Mouse (Mus musculus) heart, postnatal 0 days (tissue): Measurements from ENCODE around the gene Pnmal2. TPM values are rescaled to one million over a fixed set of nuclear protein-coding genes. Genes with fewer than 3 reads are reported as not detected.

Experiments used
- ATAC-seq: fragments of 200-750 bp; cut with Nextera tagmentation; 2 replicates; pipeline ENCODE4 v1.8.0; 2017; ENCODE audit warnings: low read depth, moderate number of reproducible peaks, moderate library complexity; ENCODE audit not compliant: insufficient read depth
- DNase-seq: peaks from one replicate; pipeline ENCODE4 v3.0.0-alpha.2; 2016; ENCODE audit warnings: low spot score
- H3K27ac ChIP-seq: fragments of 300-500 bp; sonication (generic); 2 replicates; pipeline ENCODE4 v1.5.1; 2014; ENCODE audit warnings: low read depth, mild to moderate bottlenecking
- H3K27me3 ChIP-seq: fragments of 300-500 bp; sonication (generic); 2 replicates; pipeline ENCODE4 v1.6.1; 2014; ENCODE audit warnings: low read length, mixed read lengths; ENCODE audit not compliant: control insufficient read depth, insufficient read depth
- H3K36me3 ChIP-seq: fragments of 300-500 bp; sonication (generic); replicated peaks from 2 replicates; pipeline ENCODE4 v1.6.1; 2014; ENCODE audit warnings: low read length, mixed read lengths; ENCODE audit not compliant: control insufficient read depth, insufficient read depth
- H3K4me1 ChIP-seq: fragments of 300-500 bp; sonication (generic); 2 replicates; pipeline ENCODE4 v1.6.1; 2014; ENCODE audit warnings: antibody characterized with exemption; ENCODE audit not compliant: control insufficient read depth, insufficient read depth
- H3K4me2 ChIP-seq: fragments of 300-500 bp; sonication (generic); 2 replicates; pipeline ENCODE4 v1.6.1; 2014; ENCODE audit warnings: low read depth, mild to moderate bottlenecking, low read length, moderate library complexity
- H3K4me3 ChIP-seq: fragments of 300-500 bp; sonication (generic); 2 replicates; pipeline ENCODE4 v1.5.1; 2014; ENCODE audit warnings: low read depth, low read length
- H3K9ac ChIP-seq: fragments of 300-500 bp; sonication (generic); replicated peaks from 2 replicates; pipeline ENCODE4 v1.6.1; 2014; ENCODE audit warnings: low read depth, low read length, mixed read lengths
- H3K9me3 ChIP-seq: fragments of 300-500 bp; sonication (generic); replicated peaks from 2 replicates; pipeline ENCODE4 v1.6.1; 2016; ENCODE audit warnings: low read length; ENCODE audit not compliant: control insufficient read depth
- CTCF ChIP-seq: IDR thresholded peaks from 2 replicates; pipeline ENCODE4 v1.5.1; 2016; ENCODE audit warnings: antibody characterized with exemption, control low read depth, low read depth
- EP300 ChIP-seq: IDR thresholded peaks from 2 replicates; pipeline ENCODE4 v1.6.1; 2016; ENCODE audit warnings: antibody characterized with exemption, low read depth
- WGBS: fragments of 180-500 bp; shearing (Covaris S2); extraction: QIAGEN DNeasy Blood & Tissue Kit; methylation state at CpG from one replicate; pipeline ENCODE4 v1.1.7; 2014; 5-methylcytosine and 5-hydroxymethylcytosine counted together
- polyA plus RNA-seq: library from polyadenylated mRNA; unstranded; fragments of >200 nt; fragmentation: Nextera tagmentation; extraction: Ambion mirVana; gene quantifications from 2 replicates; pipeline ENCODE4 v1.2.1, GENCODE M21; 2015
- total RNA-seq: library from RNA; depleted of rRNA; stranded (reverse); fragments of >200 nt; gene quantifications from 2 replicates; pipeline ENCODE4 v1.2.3, GENCODE M21; 2014; ENCODE audit warnings: low replicate concordance

The Pnmal2 gene
- total and polyA plus RNA-seq, 2 experiments from 2014 or later: 3.4 to 4.0 TPM

DNA sequence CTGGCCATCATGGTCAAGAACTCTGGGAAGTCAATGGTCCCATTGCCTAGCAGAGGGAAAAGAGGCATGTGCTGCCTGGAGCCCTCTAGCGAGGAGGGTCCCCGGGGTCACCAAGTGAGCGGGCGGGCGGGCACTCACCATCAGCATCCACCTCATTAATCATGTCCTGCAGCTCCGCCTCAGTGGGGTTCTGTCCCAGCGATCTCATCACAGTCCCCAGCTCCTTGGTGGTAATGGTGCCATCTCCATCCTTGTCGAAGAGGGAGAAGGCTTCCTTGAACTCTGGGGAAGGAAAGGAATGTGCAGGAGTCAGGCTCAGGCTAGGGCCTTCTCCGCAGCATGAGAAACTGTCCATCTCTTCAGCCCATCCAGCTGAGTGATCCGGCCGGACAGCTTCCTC, 27.0 kb upstream of the Pnmal2 start:
- H3K4me3 ChIP-seq: no peak overlapping the region
- ATAC-seq (no peak), DNase-seq (no peak)
- no peaks in the 10 kb centered on the region for H3K27me3 ChIP-seq
- H3K27ac ChIP-seq: no peak overlapping the region
- H3K4me1 ChIP-seq: peaks cover 36% of the 10 kb centered on the region
- TF ChIP-seq CTCF (no peak), EP300 (no peak)
- no peak overlapping the region for H3K4me2 ChIP-seq
- no peaks in the 10 kb centered on the region for H3K9me3 ChIP-seq
- H3K9ac ChIP-seq: no peak overlapping the region
- 79% methylated on average over 11 of the region's 11 CpGs for WGBS
- H3K36me3 ChIP-seq: peaks cover 61% of the 10 kb centered on the region

DNA sequence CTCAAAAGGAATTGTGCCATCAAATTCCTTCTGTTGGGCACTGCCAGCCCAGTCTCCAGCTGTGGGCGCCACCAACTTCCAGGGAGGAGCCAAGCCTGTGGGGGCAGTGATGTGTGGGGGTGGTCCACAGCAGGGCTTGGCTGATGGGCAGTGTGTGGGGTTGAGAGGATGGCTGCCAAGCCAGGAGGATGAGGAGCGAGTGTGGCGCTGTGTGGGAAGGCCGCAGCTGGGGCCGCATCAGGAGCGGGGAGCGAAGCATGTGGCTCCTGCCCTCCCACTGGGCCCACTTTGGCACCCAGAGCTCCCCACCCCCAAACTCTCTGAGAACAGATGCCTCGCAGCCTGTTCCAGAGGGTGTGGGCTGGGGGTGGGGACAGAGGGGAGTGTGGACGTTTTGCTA, 26.5 kb upstream of the Pnmal2 start:
- Histone ChIP-seq H3K4me2 (no peak overlapping the region), H3K36me3 (peaks cover 61% of the 10 kb centered on the region), H3K4me1 (peaks cover 42% of the 10 kb centered on the region), H3K4me3 (no peak overlapping the region), H3K9ac (no peak overlapping the region), H3K27me3 (no peaks in the 10 kb centered on the region), H3K27ac (no peak overlapping the region), H3K9me3 (no peaks in the 10 kb centered on the region)
- DNase-seq (no peak), ATAC-seq (no peak)
- TF ChIP-seq CTCF (no peak), EP300 (no peak)
- 82% methylated on average over 9 of the region's 9 CpGs for WGBS

DNA sequence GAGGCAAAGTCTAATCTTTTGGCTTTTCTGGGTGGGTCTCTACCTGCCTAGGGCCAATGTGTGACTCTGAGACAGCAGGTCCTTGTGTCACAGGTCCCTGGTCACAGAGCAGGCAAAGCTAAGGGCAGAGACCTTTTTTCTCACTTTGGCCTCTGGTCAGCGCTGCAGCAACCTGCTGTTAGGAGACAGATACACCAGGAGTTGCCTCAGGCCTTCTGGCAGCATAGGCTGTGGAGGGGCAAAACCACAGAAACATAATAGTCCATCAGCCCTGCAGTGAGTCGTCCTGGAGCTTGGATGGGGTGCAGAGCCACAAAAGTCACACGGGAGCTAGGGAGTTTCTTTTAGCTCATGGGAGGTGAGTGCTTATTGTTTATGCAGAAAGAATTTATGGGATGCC, 25.8 kb upstream of the Pnmal2 start:
- no peak overlapping the region for H3K9ac ChIP-seq
- DNase-seq (no peak), ATAC-seq (no peak)
- H3K9me3 ChIP-seq: no peaks in the 10 kb centered on the region
- H3K36me3 ChIP-seq: peaks cover 61% of the 10 kb centered on the region
- H3K4me1 ChIP-seq: peaks cover 45% of the 10 kb centered on the region
- H3K4me3 ChIP-seq: no peak overlapping the region
- no peak for TF ChIP-seq EP300
- TF ChIP-seq CTCF: no peak
- H3K27ac ChIP-seq: no peak overlapping the region
- no peaks in the 10 kb centered on the region for H3K27me3 ChIP-seq
- no peak overlapping the region for H3K4me2 ChIP-seq
- 76% methylated on average over 3 of the region's 3 CpGs for WGBS

DNA sequence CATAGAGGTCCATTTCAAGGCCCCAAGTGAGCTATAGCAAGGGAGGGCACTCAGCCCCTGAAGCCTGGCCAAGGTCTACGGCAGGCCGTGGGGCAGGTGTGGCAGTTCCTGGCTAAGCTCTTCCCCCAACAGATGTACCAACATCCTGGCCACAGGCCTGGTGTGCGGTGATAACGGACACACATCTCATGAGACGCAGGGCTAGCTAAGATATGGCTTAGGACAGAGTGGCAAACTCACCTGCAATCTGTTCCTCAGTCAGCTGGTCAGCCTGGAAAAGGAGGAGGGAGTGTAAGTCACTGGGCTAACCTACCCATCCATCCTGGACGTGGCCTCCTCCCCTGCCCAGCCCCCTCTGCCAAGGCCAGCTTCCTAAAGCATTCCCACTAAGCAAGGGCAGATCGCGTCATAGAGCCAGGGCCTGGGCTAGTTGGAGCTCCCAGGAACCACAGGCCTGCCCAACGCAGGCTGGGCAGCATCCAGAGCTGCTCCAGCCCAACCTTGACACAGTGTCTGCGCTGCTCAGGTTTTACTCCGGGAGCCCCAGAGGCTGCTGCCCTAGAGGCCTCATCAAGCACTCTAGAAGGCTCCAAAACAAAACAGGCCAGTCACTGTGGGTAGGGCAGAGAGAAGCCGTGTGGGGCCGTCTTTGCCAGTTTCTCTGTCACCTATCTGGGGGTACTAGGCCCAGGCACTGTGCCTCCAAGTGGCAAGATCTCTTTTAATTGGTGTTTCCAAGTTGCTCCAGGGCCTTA, 24.9 kb upstream of the Pnmal2 start:
- Histone ChIP-seq H3K27ac (no peak overlapping the region), H3K27me3 (no peaks in the 10 kb centered on the region), H3K36me3 (peaks cover 56% of the 10 kb centered on the region), H3K4me1 (peaks cover 45% of the 10 kb centered on the region), H3K4me2 (no peak overlapping the region), H3K9ac (0 out of 2 replicates have a peak overlapping the region, but pooled peaks have one; percentile 10), H3K4me3 (no peak overlapping the region), H3K9me3 (no peaks in the 10 kb centered on the region)
- DNase-seq (no peak), ATAC-seq (no peak)
- TF ChIP-seq EP300: no peak
- TF ChIP-seq CTCF: no peak
- 67% methylated on average over 13 of the region's 13 CpGs for WGBS

DNA sequence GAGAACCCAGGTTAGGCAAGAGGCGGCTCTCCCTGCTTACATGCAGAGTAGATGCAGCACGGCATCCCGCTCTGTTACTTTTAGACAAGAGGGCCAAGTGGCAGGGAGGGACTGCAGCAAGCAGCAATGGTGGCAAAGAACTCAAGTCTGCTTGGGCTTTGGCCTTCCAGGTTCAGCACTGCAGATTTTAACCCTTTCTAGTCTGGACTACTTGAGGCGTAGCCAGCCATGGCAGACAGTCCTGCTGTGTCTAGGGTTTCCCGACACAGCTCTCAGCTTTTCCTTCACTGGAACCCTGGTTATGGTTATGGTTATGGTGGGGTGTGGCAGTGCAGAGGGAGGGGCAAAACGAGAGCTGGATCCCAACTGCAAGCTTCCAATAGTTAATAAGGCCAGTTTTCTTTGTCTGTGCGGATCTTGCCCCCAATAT, 24.3 kb upstream of the Pnmal2 start:
- peaks cover 50% of the 10 kb centered on the region for H3K36me3 ChIP-seq
- H3K4me2 ChIP-seq: no peak overlapping the region
- H3K27me3 ChIP-seq: no peaks in the 10 kb centered on the region
- 0 out of 2 replicates have a peak overlapping the region, but pooled peaks have one; percentile 10 for H3K9ac ChIP-seq
- H3K27ac ChIP-seq: no peak overlapping the region
- H3K4me1 ChIP-seq: peaks cover 45% of the 10 kb centered on the region
- WGBS: 83% methylated on average over 7 of the region's 7 CpGs
- ATAC-seq (no peak), DNase-seq (no peak)
- no peaks in the 10 kb centered on the region for H3K9me3 ChIP-seq
- TF ChIP-seq EP300 (no peak), CTCF (no peak)
- H3K4me3 ChIP-seq: no peak overlapping the region
